In genomic region chr10:103443070-103443469, GRCm38 (mm10) we compare ENCODE assay signal across 8 mouse cellular contexts.
DNase-seq lines count a peak whose midpoint lies in the region; ATAC-seq and TF ChIP-seq lines count a peak whose summit lies in the region.

No protein-coding gene starts in this region.

- TF ChIP-seq CTCF in gastrocnemius, adult 2 months (IDR thresholded peaks at IDR 0.05): peak; percentile 67
- peak; percentile 66 for TF ChIP-seq CTCF in Patski (IDR thresholded peaks at IDR 0.05)

- POLR2A ChIA-PET in Patski (lab: Charles Lee): no interaction called here

- no peak overlapping the region for H3K27ac ChIP-seq in gastrocnemius, adult 2 months
- no peak overlapping the region for H3K27ac ChIP-seq in embryonic facial prominence, embryonic 11.5 days (replicated peaks; ENCODE audit: low read depth, low read length)
- no peak overlapping the region for H3K27ac ChIP-seq in limb, embryonic 12.5 days

- ATAC-seq in Patski: peak; percentile 85
- peak; percentile 84 for ATAC-seq in embryonic facial prominence, embryonic 11.5 days (replicated peaks; ENCODE audit: insufficient number of reproducible peaks, low FRiP score, low TSS enrichment, low read depth)
- peak; percentile 66 for ATAC-seq in limb, embryonic 12.5 days (ENCODE audit: insufficient number of reproducible peaks, insufficient read depth, low FRiP score, low TSS enrichment, low read depth)

- no peaks in the 10 kb centered on the region for H3K4me1 ChIP-seq in embryonic facial prominence, embryonic 11.5 days (ENCODE audit: control insufficient read depth, insufficient read depth, low read length)
- no peaks in the 10 kb centered on the region for H3K4me1 ChIP-seq in limb, embryonic 12.5 days (replicated peaks)

- H3K27me3 ChIP-seq in Patski: peaks cover 11% of the 10 kb centered on the region
- H3K27me3 ChIP-seq in embryonic facial prominence, embryonic 11.5 days (ENCODE audit: control insufficient read depth, insufficient read depth, low read length): no peaks in the 10 kb centered on the region
- H3K27me3 ChIP-seq in limb, embryonic 12.5 days: no peaks in the 10 kb centered on the region

- CTCF ChIA-PET in Patski (lab: Charles Lee): interaction anchor here (0.8 to 1.3 kb wide), 6 partner anchors 9 to 42 kb away, joined by 3 to 5 read pairs (median 3); no protein-coding TSS in a partner anchor

- 44% methylated on average over 3 of the region's 3 CpGs for WGBS in embryonic facial prominence, embryonic 11.5 days
- 33% methylated on average over 3 of the region's 3 CpGs for WGBS in limb, embryonic 12.5 days

- H3K9me3 ChIP-seq in embryonic facial prominence, embryonic 11.5 days (replicated peaks; ENCODE audit: control insufficient read depth, low read length): no peaks in the 10 kb centered on the region
- H3K9me3 ChIP-seq in limb, embryonic 12.5 days: no peaks in the 10 kb centered on the region

- H3K36me3 ChIP-seq in embryonic facial prominence, embryonic 11.5 days (replicated peaks; ENCODE audit: control insufficient read depth, insufficient read depth, low read depth, low read length): no peaks in the 10 kb centered on the region
- H3K36me3 ChIP-seq in limb, embryonic 12.5 days: no peaks in the 10 kb centered on the region

- no peak overlapping the region for H3K4me2 ChIP-seq in embryonic facial prominence, embryonic 11.5 days (ENCODE audit: low read depth, low read length)
- no peak overlapping the region for H3K4me2 ChIP-seq in limb, embryonic 12.5 days

- H3K9ac ChIP-seq in embryonic facial prominence, embryonic 11.5 days (replicated peaks; ENCODE audit: low read length): no peak overlapping the region
- no peak overlapping the region for H3K9ac ChIP-seq in limb, embryonic 12.5 days (replicated peaks)

- no peak for DNase-seq in gastrocnemius, adult 2 months
- DNase-seq in gastrocnemius, adult 8-10 months (ENCODE audit: low spot score in 2 of 2): no peak
- no peak for DNase-seq in Patski (ENCODE audit: low read depth, low spot score)
- DNase-seq in embryonic facial prominence, embryonic 11.5 days (ENCODE audit: low spot score): peak; percentile 92
- DNase-seq in hindlimb bud, embryonic 11.5 days (ENCODE audit: extremely low spot score, low read depth, low spot score): peak; percentile 74
- peak; percentile 14 for DNase-seq in neural tube, embryonic 10.5 days (ENCODE audit: extremely low spot score, low spot score)
- DNase-seq in gastrocnemius, postnatal 25 days: no peak

- in situ Hi-C loops in Patski (cut with MboI; ENCODE audit: low pct_unique_long_range_greater_than_20kb): no loop called here

- intact Hi-C loops in gastrocnemius, adult 2 months (cut with DNase I): no loop called here

- H3K4me3 ChIP-seq in gastrocnemius, adult 2 months: no peak overlapping the region
- no peak overlapping the region for H3K4me3 ChIP-seq in embryonic facial prominence, embryonic 11.5 days (ENCODE audit: low read depth, low read length)
- H3K4me3 ChIP-seq in limb, embryonic 12.5 days (replicated peaks): no peak overlapping the region

Comparison
In these comparisons a context has a peak if more than half of its experiments do, and no peak if none do; other contexts are left out.
1. DNase-seq: peak in embryonic facial prominence, embryonic 11.5 days (single experiment), hindlimb bud, embryonic 11.5 days (single experiment) and neural tube, embryonic 10.5 days (single experiment); none in gastrocnemius, adult 2 months (single experiment), gastrocnemius, adult 8-10 months (0 of 2), Patski (single experiment) and gastrocnemius, postnatal 25 days (single experiment).
2. Peak in every context shown above with its lines, with median percentiles within 50 percentile points of each other: ATAC-seq.